Mouse (Mus musculus): ENCODE measurements around the gene A230050P20Rik. TPM values are rescaled to one million over a fixed set of nuclear protein-coding genes. Genes with fewer than 3 reads are reported as not detected.
A peak's percentile ranks its signal among the peaks of the same experiment; 100 is the strongest.

A230050P20Rik gene
- polyA plus RNA-seq, 1 experiment, result 2.1 TPM

- no peak overlapping the region for H3K4me3 ChIP-seq (ENCODE audit: insufficient read depth, low read depth, low read length)
- H3K27ac ChIP-seq (replicated peaks; ENCODE audit: low read depth, low read length), result no peak overlapping the region
- H3K4me1 ChIP-seq (ENCODE audit: control insufficient read depth, insufficient read depth, insufficient read length, low read length), result no peaks in the 10 kb centered on the region
Observed at GRCm38 (mm10) chr9:20886563-20886962, 18.1 kb downstream of the A230050P20Rik start.

DNA sequence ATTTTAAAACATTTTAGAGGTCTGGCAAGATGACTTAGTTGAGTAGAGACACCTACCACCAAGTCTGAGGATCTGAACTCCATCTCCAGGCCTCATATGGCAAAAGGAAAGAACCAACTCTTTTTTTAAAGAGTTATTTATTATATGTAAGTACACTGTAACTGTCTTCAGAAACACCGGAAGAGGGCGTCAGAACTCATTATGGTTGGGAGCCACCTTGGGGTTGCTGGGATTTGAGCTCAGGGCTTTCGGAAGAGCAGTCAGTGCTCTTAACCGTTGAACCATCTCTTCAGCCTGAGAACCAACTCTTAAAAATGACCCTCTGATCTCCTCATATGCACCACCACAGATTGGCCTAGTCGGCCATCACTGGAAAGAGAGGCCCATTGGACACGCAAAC is 18.7 kb downstream of the A230050P20Rik start:
- H3K4me3 ChIP-seq (ENCODE audit: insufficient read depth, low read depth, low read length), result no peak overlapping the region
- H3K4me1 ChIP-seq (ENCODE audit: control insufficient read depth, insufficient read depth, insufficient read length, low read length), result no peaks in the 10 kb centered on the region
- H3K27ac ChIP-seq (replicated peaks; ENCODE audit: low read depth, low read length), result 0 out of 2 replicates have a peak overlapping the region, but pooled peaks have one; percentile 16

DNA sequence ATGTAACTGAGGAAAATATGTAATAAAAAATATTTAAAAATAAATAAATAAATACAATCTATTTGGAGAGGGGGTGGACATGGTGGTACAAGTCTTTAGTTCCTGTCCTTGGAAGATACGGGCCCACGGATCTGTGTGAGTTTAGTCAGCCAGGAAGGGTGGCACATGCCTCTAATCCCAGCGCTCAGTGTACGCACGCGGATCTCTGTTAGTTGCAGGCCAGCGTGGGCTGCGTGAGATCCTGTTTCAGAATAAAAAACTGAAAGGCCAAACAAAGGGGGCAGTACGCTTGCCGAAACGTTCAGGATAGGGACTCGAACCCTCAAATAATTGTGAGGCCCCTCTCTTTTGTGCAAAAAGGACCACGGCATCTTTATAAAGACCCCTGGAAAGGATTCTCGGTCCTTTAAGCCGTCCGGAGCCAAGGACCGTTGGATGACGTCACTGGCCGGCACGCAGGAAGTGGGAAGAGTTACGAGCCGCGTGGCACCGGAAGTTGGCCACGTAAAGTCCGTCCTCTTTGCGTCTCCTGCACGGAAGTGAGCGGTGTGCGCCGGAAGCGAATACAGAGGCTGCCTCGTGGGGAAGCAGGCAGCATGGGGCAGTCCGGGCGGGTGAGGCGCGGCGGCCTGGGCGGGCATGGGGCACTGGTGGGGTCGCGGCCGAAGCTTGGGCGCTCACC is 19.4 kb downstream of the A230050P20Rik start, which contains the start of gene Ppan:
TSS of gene Ppan (plus strand) at position 472 of the 682 bp plus-strand sequence.
- Histone ChIP-seq H3K4me3 (ENCODE audit: insufficient read depth, low read depth, low read length) (peak within 1 kb of the TSS; percentile 71), H3K27ac (replicated peaks; ENCODE audit: low read depth, low read length) (peak within 1 kb of the TSS; percentile 87), H3K4me1 (ENCODE audit: control insufficient read depth, insufficient read depth, insufficient read length, low read length) (no peaks in the 10 kb centered on the region)

- 0 out of 2 replicates have a peak overlapping the region, but pooled peaks have one; percentile 2 for H3K27ac ChIP-seq (replicated peaks; ENCODE audit: low read depth, low read length)
- peak overlapping the region; percentile 70 for H3K4me3 ChIP-seq (ENCODE audit: insufficient read depth, low read depth, low read length)
- H3K4me1 ChIP-seq (ENCODE audit: control insufficient read depth, insufficient read depth, insufficient read length, low read length), result no peaks in the 10 kb centered on the region
Observed at GRCm38 (mm10) chr9:20888386-20888765, 19.9 kb downstream of the A230050P20Rik start.

DNA sequence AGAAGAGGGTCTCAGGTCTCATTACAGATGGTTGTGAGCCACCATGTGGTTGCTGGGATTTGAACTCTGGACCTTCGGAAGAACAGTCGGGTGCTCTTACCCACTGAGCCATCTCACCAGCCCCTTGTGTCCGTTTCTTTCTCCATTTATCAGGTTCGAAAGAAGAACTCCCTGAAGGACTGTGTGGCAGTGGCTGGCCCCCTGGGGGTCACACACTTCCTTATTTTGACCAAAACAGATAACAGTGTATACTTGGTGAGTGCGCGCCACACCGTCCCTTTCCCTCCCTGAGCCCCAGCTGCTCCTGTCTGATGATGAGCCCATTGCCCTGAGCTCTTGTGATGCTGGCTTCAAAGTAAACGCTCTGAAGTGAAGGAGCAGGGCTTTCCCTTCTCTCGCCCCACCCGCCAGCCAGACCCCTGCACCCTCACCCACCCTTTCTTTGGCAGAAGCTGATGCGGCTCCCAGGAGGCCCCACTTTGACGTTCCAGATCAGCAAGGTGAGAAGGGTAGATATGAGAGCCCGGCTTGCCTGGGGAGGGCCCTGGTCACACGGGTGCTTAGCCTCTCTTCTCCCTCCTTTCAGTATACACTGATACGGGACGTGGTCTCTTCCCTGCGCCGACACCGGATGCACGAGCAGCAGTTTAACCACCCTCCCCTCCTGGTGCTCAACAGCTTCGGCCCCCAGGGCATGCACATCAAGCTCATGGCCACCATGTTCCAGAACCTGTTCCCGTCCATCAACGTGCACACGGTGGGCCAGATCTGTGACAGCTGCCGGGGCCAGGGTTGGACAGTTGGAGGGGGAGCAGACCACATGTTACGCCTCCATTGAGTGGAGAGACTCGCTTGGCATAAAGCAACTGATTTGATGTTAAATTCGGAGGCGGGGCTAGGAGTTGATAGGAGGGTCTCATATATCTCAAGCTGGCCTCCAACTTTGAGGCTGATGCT is 21.0 kb downstream of the A230050P20Rik start:
- Histone ChIP-seq H3K27ac (replicated peaks; ENCODE audit: low read depth, low read length) (no peak overlapping the region), H3K4me1 (ENCODE audit: control insufficient read depth, insufficient read depth, insufficient read length, low read length) (no peaks in the 10 kb centered on the region), H3K4me3 (ENCODE audit: insufficient read depth, low read depth, low read length) (no peak overlapping the region; the same call in 1 of the 2 replicates)

GRCm38 (mm10) chr9:20890411-20890810 is 22.0 kb downstream of the A230050P20Rik start:
- H3K27ac ChIP-seq (replicated peaks; ENCODE audit: low read depth, low read length), result no peak overlapping the region
- H3K4me1 ChIP-seq (ENCODE audit: control insufficient read depth, insufficient read depth, insufficient read length, low read length), result no peaks in the 10 kb centered on the region
- H3K4me3 ChIP-seq (ENCODE audit: insufficient read depth, low read depth, low read length), result no peak overlapping the region

DNA sequence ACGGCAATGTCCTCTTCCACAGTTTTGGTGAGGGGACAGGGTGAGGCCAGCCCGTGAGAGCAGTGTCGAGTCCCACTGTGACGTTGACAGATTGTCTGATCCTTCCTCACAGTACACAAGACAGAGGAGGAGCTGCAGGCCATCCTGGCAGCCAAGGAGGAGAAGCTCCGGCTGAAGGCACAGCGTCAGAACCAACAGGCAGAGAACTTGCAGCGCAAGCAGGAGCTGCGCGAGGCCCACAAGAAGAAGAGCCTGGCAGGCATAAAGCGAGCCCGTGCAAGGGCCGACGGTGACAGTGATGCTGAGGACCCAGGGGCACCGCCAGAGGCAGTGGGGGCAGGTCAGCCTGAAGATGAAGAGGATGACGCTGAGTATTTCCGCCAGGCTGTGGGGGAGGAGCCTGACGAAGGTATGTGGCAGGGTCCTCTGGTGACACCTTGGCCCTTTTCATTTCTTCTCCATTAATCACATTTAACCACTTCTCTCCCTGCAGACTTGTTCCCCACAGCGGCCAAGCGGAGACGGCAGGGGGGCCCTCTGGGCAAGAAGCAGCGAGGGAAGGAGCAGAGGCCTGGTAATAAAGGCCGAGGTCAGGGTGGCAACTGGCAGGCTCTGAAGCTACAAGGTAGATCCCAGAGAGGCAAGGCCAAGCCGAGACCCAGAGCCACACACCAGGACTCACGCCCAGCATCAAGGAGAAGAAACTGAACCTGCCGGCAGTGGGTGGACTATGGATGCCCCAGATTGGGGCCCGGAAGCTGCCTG is 23.1 kb downstream of the A230050P20Rik start:
- Histone ChIP-seq H3K4me3 (ENCODE audit: insufficient read depth, low read depth, low read length) (no peak overlapping the region), H3K4me1 (ENCODE audit: control insufficient read depth, insufficient read depth, insufficient read length, low read length) (no peaks in the 10 kb centered on the region)

GRCm38 (mm10) chr9:20892104-20892653 is 23.7 kb downstream of the A230050P20Rik start:
- no peak overlapping the region for H3K27ac ChIP-seq (replicated peaks; ENCODE audit: low read depth, low read length)
- H3K4me1 ChIP-seq (ENCODE audit: control insufficient read depth, insufficient read depth, insufficient read length, low read length), result peaks cover 1% of the 10 kb centered on the region; the same call in 1 of the 2 replicates
- no peak overlapping the region for H3K4me3 ChIP-seq (ENCODE audit: insufficient read depth, low read depth, low read length)

More for the DNA sequence above, 23.1 kb downstream of the A230050P20Rik start:
- no peak overlapping the region for H3K27ac ChIP-seq (replicated peaks; ENCODE audit: low read depth, low read length)

GRCm38 (mm10) chr9:20893069-20893468 is 24.6 kb downstream of the A230050P20Rik start:
- Histone ChIP-seq H3K27ac (replicated peaks; ENCODE audit: low read depth, low read length) (no peak overlapping the region), H3K4me1 (ENCODE audit: control insufficient read depth, insufficient read depth, insufficient read length, low read length) (peaks cover 10% of the 10 kb centered on the region; the same call in 1 of the 2 replicates), H3K4me3 (ENCODE audit: insufficient read depth, low read depth, low read length) (no peak overlapping the region)

DNA sequence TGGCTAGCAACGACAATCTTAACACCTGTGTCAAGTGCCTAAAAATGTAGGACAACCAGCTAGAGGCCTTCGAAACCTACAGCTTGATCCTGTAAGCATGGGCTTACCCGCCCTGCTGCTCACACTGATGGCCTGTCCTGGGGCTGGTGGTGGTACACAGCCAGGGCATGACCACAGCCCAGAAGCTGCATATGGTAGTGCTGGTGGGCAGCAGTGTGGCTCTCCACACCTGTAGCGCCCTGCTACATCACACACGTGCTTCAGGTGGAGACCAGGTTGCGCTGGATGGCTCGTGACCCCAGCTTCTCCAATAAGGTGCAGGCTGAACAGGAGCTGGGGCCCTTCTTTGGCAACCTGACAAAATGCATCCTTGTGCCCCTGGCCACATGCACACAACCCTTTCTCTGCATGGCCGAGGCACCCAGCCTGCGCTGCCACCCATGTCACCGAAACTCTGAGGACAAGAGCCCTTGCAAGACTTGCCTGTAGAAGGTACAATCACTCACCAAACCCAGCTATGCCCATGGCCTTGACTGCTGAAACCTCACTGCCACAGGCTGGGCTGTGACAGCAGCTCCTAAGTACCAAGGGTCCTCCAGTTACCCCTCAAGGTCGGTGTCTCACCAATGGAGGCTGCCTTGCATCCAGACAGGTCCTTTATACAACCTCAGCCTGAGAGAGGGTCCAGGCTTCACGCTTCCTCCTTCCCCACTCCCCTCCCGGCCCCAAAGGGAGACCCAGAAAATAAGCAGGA is 25.3 kb downstream of the A230050P20Rik start:
- Histone ChIP-seq H3K4me3 (ENCODE audit: insufficient read depth, low read depth, low read length) (no peak overlapping the region), H3K4me1 (ENCODE audit: control insufficient read depth, insufficient read depth, insufficient read length, low read length) (peaks cover 10% of the 10 kb centered on the region; the same call in 1 of the 2 replicates), H3K27ac (replicated peaks; ENCODE audit: low read depth, low read length) (no peak overlapping the region)

DNA sequence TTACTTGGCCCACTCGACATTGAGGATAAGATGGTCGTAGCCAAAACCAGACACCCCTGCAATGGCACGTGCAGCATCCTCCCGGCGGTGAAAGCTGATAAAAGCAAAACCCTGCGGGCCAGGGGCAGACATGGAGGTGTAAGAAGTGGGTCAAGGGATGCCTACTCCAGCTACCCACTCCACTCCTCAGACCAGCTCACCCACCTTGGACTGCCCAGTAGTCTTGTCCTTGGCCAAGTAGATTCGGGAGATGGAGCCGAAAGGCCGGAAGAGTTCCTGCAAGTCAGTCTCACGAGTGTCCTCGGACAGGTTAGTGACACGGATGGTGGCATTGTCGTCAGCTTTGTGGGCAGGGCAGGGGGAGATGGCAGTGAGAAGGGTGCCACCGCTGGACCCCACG is 26.2 kb downstream of the A230050P20Rik start:
- H3K27ac ChIP-seq (replicated peaks; ENCODE audit: low read depth, low read length), result no peak overlapping the region
- no peak overlapping the region for H3K4me3 ChIP-seq (ENCODE audit: insufficient read depth, low read depth, low read length)
- H3K4me1 ChIP-seq (ENCODE audit: control insufficient read depth, insufficient read depth, insufficient read length, low read length), result peaks cover 10% of the 10 kb centered on the region; the same call in 1 of the 2 replicates

GRCm38 (mm10) chr9:20895382-20895781 is 26.9 kb downstream of the A230050P20Rik start:
- Histone ChIP-seq H3K4me3 (ENCODE audit: insufficient read depth, low read depth, low read length) (no peak overlapping the region), H3K27ac (replicated peaks; ENCODE audit: low read depth, low read length) (no peak overlapping the region), H3K4me1 (ENCODE audit: control insufficient read depth, insufficient read depth, insufficient read length, low read length) (peaks cover 10% of the 10 kb centered on the region; the same call in 1 of the 2 replicates)

DNA sequence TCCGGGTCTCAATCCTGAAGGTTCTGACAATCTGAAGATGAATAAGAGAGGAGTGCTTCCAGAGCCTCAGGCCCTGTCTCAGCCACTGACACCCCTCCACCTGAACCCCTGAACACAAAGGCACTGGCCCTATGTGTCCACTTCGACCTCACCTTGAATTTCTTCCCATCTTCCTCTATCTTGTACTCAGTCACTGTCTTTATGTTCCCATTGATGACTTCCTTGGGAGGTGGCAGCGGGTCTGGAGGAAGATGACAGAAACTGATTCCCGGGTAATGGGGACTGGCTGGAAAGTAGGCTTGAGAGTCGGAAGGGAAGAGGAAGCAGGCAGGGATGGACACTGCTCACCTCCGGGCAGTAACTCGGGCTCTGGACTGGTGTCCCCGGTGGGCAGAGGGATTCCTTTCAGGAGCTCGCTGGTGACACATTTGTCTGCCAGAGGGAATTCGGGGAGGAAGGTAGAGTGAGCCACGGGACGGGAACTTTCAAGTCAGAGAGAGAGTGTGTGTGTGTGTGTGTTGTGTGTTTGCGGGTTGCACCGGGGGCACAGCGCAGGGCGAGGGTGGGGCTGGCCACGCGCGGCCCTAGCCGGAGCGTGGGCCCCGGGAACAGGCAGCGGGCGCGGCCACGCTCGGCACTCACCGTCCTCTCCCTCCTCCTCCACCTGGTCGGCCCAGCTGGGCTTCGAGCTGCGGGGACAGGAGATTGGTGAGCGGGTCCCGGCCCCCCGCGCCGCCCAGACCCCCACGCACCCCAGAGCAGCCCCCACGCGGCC is 29.5 kb downstream of the A230050P20Rik start:
- peaks cover 10% of the 10 kb centered on the region; the same call in 1 of the 2 replicates for H3K4me1 ChIP-seq (ENCODE audit: control insufficient read depth, insufficient read depth, insufficient read length, low read length)
- H3K27ac ChIP-seq (replicated peaks; ENCODE audit: low read depth, low read length), result no peak overlapping the region; the same call in 1 of the 2 replicates
- peak overlapping the region; percentile 90 for H3K4me3 ChIP-seq (ENCODE audit: insufficient read depth, low read depth, low read length)

Measured in brown adipose tissue, adult 24 weeks (tissue).